Mouse (Mus musculus) megakaryocyte, embryonic 14.5 days (primary cell): ENCODE measurements around the gene Efcab7.

Experiments
- FLI1 ChIP-seq: IDR thresholded peaks from 2 replicates; pipeline ENCODE4 v1.6.1; 2012; ENCODE audit warnings: low read length, inconsistent platforms, mixed read lengths
- GATA1 ChIP-seq: IDR thresholded peaks from 3 replicates; pipeline ENCODE4 v1.6.1; 2012; ENCODE audit warnings: mixed read lengths, low read length, inconsistent platforms, borderline replicate concordance

GRCm38 (mm10) chr4:99929149-99929612 lies 100.2 kb downstream of the Efcab7 start, which contains the start of gene Pgm1:
- TF ChIP-seq GATA1 (no peak), FLI1 (no peak)
